18 mouse cellular contexts compared by ENCODE assay signal in genomic region chr2:130911691-130912090, GRCm38 (mm10).
"Had no signal": no experiment of that assay in that cellular context is flagged by ENCODE, and none has a peak within 500 bp of the region (broad histone marks: within the 10 kb centered on the region; RNA-seq: fewer than 3 reads in every experiment).

No protein-coding gene starts in this region.

- H3K9me3 ChIP-seq: midbrain, embryonic 10.5 days; midbrain, embryonic 13.5 days; midbrain, embryonic 15.5 days; neural tube, embryonic 13.5 days; neural tube, embryonic 15.5 days had no signal

- H3K4me2 ChIP-seq: lung, embryonic 14.5 days; midbrain, embryonic 13.5 days; midbrain, embryonic 15.5 days; neural tube, embryonic 13.5 days; neural tube, embryonic 15.5 days had no signal

- H3K27ac ChIP-seq: midbrain, embryonic 10.5 days; midbrain, embryonic 13.5 days; midbrain, embryonic 15.5 days; neural tube, embryonic 13.5 days; neural tube, embryonic 15.5 days had no signal

- DNase-seq: lung, adult 18-20 months; lung, embryonic 14.5 days; lung, postnatal 10 days; lung, postnatal 4 days; retina, postnatal 1 day; right cerebral cortex, adult 18-20 months; right cerebral cortex, postnatal 25 days; right cerebral cortex, postnatal 4 days; spleen, adult 18-20 months; thymus, adult 18-20 months; thymus, postnatal 14 days; thymus, postnatal 36 days had no signal

- ATAC-seq: midbrain, embryonic 13.5 days; midbrain, embryonic 15.5 days had no signal

- H3K4me3 ChIP-seq: midbrain, embryonic 10.5 days; midbrain, embryonic 13.5 days; midbrain, embryonic 15.5 days; myocyte; neural tube, embryonic 13.5 days; neural tube, embryonic 15.5 days had no signal

- H3K27me3 ChIP-seq: midbrain, embryonic 13.5 days; midbrain, embryonic 15.5 days; neural tube, embryonic 13.5 days; neural tube, embryonic 15.5 days had no signal

- H3K36me3 ChIP-seq: midbrain, embryonic 10.5 days; midbrain, embryonic 13.5 days; midbrain, embryonic 15.5 days; neural tube, embryonic 13.5 days; neural tube, embryonic 15.5 days had no signal

- H3K9ac ChIP-seq: lung, embryonic 14.5 days; midbrain, embryonic 13.5 days; midbrain, embryonic 15.5 days; neural tube, embryonic 13.5 days; neural tube, embryonic 15.5 days had no signal
